Mouse (Mus musculus): ENCODE results near the gene Vrk3. TPM values are rescaled to one million over a fixed set of nuclear protein-coding genes. Genes with fewer than 3 reads are reported as not detected.

Gene Vrk3
- polyA plus RNA-seq, 1 experiment from 2014 or later: 54.9 TPM

- no peak for ATAC-seq (ENCODE audit: low FRiP score, low TSS enrichment)
- 77% methylated on average over 6 of the region's 6 CpGs for WGBS
- H3K4me2 ChIP-seq (replicated peaks; ENCODE audit: low read depth, low read length): no peak overlapping the region
- H3K36me3 ChIP-seq (ENCODE audit: insufficient read depth, low read length): no peaks in the 10 kb centered on the region
- H3K27me3 ChIP-seq (ENCODE audit: insufficient read depth, low read length): no peaks in the 10 kb centered on the region
- H3K9me3 ChIP-seq (ENCODE audit: low read length): peaks cover 6% of the 10 kb centered on the region; the same call in 1 of the 2 replicates
- no peak overlapping the region for H3K4me3 ChIP-seq (ENCODE audit: low read length)
- no peak overlapping the region for H3K27ac ChIP-seq (ENCODE audit: low read length)
- no peak overlapping the region for H3K9ac ChIP-seq (replicated peaks; ENCODE audit: low read length)
- no peaks in the 10 kb centered on the region for H3K4me1 ChIP-seq (ENCODE audit: insufficient read depth, low read length)
Measured at GRCm38 (mm10) chr7:44792781-44793180, 44.6 kb downstream of the Vrk3 start.

DNA sequence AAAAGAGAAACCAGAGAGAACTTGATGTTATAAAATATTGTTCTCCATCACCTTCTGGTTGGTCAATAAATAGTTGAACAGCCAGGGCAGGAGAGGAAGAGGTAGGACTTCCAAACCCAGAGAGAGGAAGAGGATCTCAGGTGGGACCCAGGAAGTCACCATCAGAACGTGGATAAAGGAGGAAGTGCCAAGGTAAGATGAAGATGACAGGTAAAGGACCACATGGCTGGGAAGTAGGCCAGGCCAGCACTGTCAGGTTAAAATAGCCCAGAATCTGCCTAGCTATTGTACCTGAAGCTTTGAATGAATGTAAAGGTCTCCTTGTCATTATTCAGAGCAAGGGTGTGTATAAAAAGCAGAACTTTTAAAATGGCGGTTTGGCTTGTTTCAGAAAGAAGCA, 60.7 kb downstream of the Vrk3 start:
- Histone ChIP-seq H3K9ac (replicated peaks; ENCODE audit: low read length) (no peak overlapping the region), H3K4me3 (ENCODE audit: low read length) (no peak overlapping the region), H3K27me3 (ENCODE audit: insufficient read depth, low read length) (no peaks in the 10 kb centered on the region), H3K27ac (ENCODE audit: low read length) (no peak overlapping the region), H3K4me1 (ENCODE audit: insufficient read depth, low read length) (no peaks in the 10 kb centered on the region), H3K9me3 (ENCODE audit: low read length) (no peaks in the 10 kb centered on the region), H3K4me2 (replicated peaks; ENCODE audit: low read depth, low read length) (no peak overlapping the region), H3K36me3 (ENCODE audit: insufficient read depth, low read length) (peaks cover 8% of the 10 kb centered on the region)
- no peak for ATAC-seq (ENCODE audit: low FRiP score, low TSS enrichment)
- WGBS: 80% methylated on average over 2 of the region's 2 CpGs

GRCm38 (mm10) chr7:44809466-44809865, 61.3 kb downstream of the Vrk3 start:
- no peak overlapping the region for H3K27ac ChIP-seq (ENCODE audit: low read length)
- H3K36me3 ChIP-seq (ENCODE audit: insufficient read depth, low read length): peaks cover 12% of the 10 kb centered on the region
- no peaks in the 10 kb centered on the region for H3K9me3 ChIP-seq (ENCODE audit: low read length)
- H3K9ac ChIP-seq (replicated peaks; ENCODE audit: low read length): no peak overlapping the region
- no peaks in the 10 kb centered on the region for H3K27me3 ChIP-seq (ENCODE audit: insufficient read depth, low read length)
- WGBS: 86% methylated on average over 3 of the region's 3 CpGs
- H3K4me1 ChIP-seq (ENCODE audit: insufficient read depth, low read length): no peaks in the 10 kb centered on the region
- no peak for ATAC-seq (ENCODE audit: low FRiP score, low TSS enrichment)
- no peak overlapping the region for H3K4me3 ChIP-seq (ENCODE audit: low read length)
- no peak overlapping the region for H3K4me2 ChIP-seq (replicated peaks; ENCODE audit: low read depth, low read length)

DNA sequence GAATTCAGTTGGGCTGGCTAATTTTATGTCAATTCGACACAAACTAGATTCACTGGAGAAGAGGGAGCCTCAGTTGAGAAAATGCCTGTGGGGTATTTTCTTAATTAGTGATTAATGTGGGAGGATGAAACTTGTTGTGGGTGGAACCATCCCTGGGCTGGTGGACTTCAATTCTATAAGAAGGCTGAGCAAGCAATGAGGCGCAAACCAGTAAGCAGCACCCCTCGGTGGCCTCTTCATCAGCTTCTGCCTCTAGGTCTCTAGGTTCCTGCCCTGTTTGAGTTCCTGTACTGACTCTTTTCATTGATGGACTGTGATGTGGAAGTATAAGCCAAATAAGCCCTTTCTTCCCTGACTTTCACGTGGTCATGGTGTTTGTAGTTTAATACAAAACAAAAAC, 62.2 kb downstream of the Vrk3 start:
- Histone ChIP-seq H3K4me2 (replicated peaks; ENCODE audit: low read depth, low read length) (no peak overlapping the region), H3K9me3 (ENCODE audit: low read length) (no peaks in the 10 kb centered on the region), H3K4me3 (ENCODE audit: low read length) (no peak overlapping the region), H3K27ac (ENCODE audit: low read length) (no peak overlapping the region), H3K36me3 (ENCODE audit: insufficient read depth, low read length) (peaks cover 12% of the 10 kb centered on the region), H3K27me3 (ENCODE audit: insufficient read depth, low read length) (no peaks in the 10 kb centered on the region), H3K9ac (replicated peaks; ENCODE audit: low read length) (no peak overlapping the region), H3K4me1 (ENCODE audit: insufficient read depth, low read length) (peaks cover 5% of the 10 kb centered on the region)
- ATAC-seq (ENCODE audit: low FRiP score, low TSS enrichment): no peak
- WGBS: 75% methylated on average over 4 of the region's 4 CpGs

DNA sequence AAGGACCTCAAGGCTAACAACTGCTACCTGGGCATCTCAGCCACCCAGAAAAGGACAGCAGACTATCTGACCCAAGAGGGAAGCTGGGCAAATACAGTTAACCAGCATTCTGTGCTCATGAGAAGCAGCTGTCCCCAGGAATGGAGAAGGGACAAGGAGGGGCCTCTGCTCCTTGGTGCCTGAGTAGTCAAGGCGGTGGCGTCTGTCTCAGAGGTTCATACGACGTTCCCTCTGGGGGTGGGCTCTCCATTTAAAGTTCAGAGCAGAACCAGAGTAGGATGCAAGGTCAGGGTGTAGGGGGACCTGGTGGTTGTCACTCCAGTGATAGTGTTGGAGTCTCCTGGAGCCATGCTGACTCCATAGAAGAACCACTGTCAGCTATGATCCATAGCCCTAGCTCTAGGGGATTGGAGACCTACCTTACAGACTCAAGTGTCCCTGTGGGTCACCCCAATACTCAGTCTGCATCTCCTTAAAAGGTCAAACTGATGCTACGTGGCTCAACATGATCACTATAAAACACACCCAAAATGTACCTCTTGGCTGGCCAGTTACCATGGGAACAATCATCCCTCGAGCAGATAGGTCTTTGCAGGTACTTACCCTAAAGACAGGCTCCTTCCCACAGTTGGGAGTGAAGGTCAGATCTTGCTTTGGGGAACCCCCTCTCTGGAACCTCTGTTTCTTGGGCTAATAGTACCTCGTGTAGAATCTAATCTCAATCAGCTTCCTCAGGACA, 62.8 kb downstream of the Vrk3 start:
- WGBS: 91% methylated on average over 7 of the region's 7 CpGs
- Histone ChIP-seq H3K27me3 (ENCODE audit: insufficient read depth, low read length) (no peaks in the 10 kb centered on the region), H3K27ac (ENCODE audit: low read length) (no peak overlapping the region), H3K4me3 (ENCODE audit: low read length) (no peak overlapping the region), H3K36me3 (ENCODE audit: insufficient read depth, low read length) (peaks cover 12% of the 10 kb centered on the region), H3K4me2 (replicated peaks; ENCODE audit: low read depth, low read length) (no peak overlapping the region), H3K9me3 (ENCODE audit: low read length) (no peaks in the 10 kb centered on the region), H3K4me1 (ENCODE audit: insufficient read depth, low read length) (peaks cover 5% of the 10 kb centered on the region), H3K9ac (replicated peaks; ENCODE audit: low read length) (no peak overlapping the region)
- ATAC-seq (ENCODE audit: low FRiP score, low TSS enrichment): no peak

DNA sequence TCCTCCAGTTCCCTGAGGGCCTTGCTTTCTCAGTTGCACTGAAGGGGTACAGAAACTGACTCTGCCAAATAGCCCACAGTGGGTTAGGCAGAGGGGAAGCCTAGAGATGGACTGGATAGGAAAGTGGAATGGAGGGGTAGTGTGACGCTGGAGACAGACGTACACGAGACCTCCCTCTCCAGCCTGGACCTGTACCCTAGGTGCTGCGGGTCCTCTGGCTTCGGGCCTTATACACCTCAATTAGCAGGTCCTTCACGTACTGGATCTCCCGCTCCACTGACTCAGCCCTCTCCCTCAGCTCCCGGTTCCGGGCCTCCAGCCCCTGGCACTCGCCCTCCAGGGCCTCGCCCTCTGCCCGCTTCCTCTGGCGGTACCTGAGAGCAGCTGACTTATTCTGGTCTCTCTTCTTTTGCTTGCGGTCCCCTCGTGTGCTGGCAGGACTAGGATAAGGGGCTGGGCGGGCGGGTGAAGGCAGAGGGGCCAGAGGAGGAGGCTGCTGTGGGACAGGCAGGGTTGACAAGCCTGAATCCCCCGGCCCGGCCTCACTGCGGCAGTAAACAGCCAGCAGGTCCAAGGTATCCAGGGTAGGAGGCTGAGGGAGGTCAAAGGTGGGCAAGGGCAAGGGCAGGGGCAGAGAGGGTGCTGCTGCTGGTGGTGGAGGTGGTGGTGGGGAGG, 64.6 kb downstream of the Vrk3 start:
- H3K4me3 ChIP-seq (ENCODE audit: low read length): no peak overlapping the region
- no peak overlapping the region for H3K4me2 ChIP-seq (replicated peaks; ENCODE audit: low read depth, low read length)
- H3K4me1 ChIP-seq (ENCODE audit: insufficient read depth, low read length): peaks cover 12% of the 10 kb centered on the region
- H3K27ac ChIP-seq (ENCODE audit: low read length): no peak overlapping the region
- no peaks in the 10 kb centered on the region for H3K9me3 ChIP-seq (ENCODE audit: low read length)
- no peaks in the 10 kb centered on the region for H3K27me3 ChIP-seq (ENCODE audit: insufficient read depth, low read length)
- H3K36me3 ChIP-seq (ENCODE audit: insufficient read depth, low read length): peaks cover 12% of the 10 kb centered on the region
- no peak for ATAC-seq (ENCODE audit: low FRiP score, low TSS enrichment)
- WGBS: 85% methylated on average over 20 of the region's 20 CpGs
- H3K9ac ChIP-seq (replicated peaks; ENCODE audit: low read length): no peak overlapping the region

DNA sequence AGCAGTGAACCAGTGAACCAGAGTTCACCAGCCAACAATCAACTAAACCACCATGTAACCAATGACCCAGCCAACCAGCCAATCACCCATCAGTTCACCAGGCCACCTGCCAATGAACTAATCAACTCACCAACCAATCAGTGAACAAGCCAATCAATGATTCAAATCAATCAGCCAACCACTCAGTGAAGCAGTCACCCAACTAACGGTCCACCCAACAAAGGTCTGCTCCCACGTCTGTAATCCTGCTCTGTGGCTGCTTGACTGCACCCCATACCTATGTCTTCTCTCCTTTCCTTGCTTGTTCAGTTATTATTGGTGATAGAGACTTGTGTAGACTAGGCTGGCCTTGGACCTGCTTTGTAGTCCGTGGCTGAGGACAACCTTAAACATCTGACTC, 65.8 kb downstream of the Vrk3 start:
- Histone ChIP-seq H3K36me3 (ENCODE audit: insufficient read depth, low read length) (peaks cover 12% of the 10 kb centered on the region), H3K9me3 (ENCODE audit: low read length) (no peaks in the 10 kb centered on the region), H3K4me1 (ENCODE audit: insufficient read depth, low read length) (peaks cover 24% of the 10 kb centered on the region), H3K27ac (ENCODE audit: low read length) (no peak overlapping the region), H3K4me2 (replicated peaks; ENCODE audit: low read depth, low read length) (no peak overlapping the region), H3K9ac (replicated peaks; ENCODE audit: low read length) (no peak overlapping the region), H3K4me3 (ENCODE audit: low read length) (no peak overlapping the region), H3K27me3 (ENCODE audit: insufficient read depth, low read length) (no peaks in the 10 kb centered on the region)
- no peak for ATAC-seq (ENCODE audit: low FRiP score, low TSS enrichment)
- WGBS: 94% methylated on average over 3 of the region's 3 CpGs

DNA sequence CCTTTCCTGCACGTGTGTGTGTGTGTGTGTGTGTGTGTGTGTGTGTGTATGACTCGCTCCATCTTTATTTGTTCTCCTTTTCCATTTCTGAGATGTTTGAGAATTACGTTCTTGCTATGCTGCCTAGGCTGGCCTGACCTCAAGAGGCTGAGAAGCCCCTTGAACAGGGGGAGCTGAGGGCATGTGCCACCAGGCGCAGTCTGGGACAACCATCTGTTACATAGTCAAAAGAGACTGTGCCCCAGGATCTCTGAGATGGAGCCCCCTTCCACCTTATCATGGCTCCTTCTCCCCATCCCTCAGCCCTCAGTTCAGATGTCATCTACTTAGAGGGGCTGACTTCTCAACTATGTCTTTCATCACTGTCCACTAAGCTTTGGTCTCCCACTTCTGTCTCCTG, 66.2 kb downstream of the Vrk3 start:
- Histone ChIP-seq H3K4me1 (ENCODE audit: insufficient read depth, low read length) (peaks cover 29% of the 10 kb centered on the region), H3K9ac (replicated peaks; ENCODE audit: low read length) (no peak overlapping the region), H3K27ac (ENCODE audit: low read length) (no peak overlapping the region), H3K27me3 (ENCODE audit: insufficient read depth, low read length) (no peaks in the 10 kb centered on the region), H3K4me3 (ENCODE audit: low read length) (no peak overlapping the region; the same call in 1 of the 2 replicates), H3K9me3 (ENCODE audit: low read length) (no peaks in the 10 kb centered on the region), H3K36me3 (ENCODE audit: insufficient read depth, low read length) (peaks cover 12% of the 10 kb centered on the region), H3K4me2 (replicated peaks; ENCODE audit: low read depth, low read length) (no peak overlapping the region)
- ATAC-seq (ENCODE audit: low FRiP score, low TSS enrichment): no peak
- 91% methylated on average over 4 of the region's 4 CpGs for WGBS

DNA sequence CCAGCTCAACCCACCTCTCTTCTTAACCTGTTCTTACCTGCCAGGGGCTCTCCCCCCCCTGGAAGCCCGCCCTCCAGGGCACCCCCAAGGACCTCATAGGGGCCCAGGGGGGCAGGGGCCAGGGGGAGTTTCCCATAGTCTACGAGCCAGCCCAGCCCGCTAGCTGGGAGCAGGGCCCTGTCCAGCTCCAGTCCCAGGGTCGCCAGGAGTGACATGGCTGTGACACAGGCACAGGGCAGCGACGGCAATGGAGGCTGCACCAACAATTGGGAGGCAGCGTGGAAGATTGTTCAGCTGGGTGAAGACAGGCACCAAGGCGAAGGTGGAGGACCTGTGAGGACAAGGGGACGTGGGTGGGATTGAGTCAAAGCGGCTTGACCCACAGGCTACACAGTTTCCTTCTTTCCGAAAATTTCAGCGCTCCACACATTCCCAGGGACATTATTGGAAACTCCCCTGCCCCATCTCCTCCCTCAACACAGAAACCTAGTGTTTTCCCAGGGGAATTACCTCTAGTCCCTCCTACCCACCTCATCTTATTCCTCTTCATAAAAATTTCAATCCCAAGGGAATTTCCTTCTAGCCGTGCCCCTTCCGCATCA, 66.8 kb downstream of the Vrk3 start:
- H3K9me3 ChIP-seq (ENCODE audit: low read length): no peaks in the 10 kb centered on the region
- H3K9ac ChIP-seq (replicated peaks; ENCODE audit: low read length): peak overlapping the region; percentile 95
- H3K27ac ChIP-seq (ENCODE audit: low read length): peak overlapping the region; percentile 97
- 20% methylated on average over 14 of the region's 14 CpGs for WGBS
- H3K4me1 ChIP-seq (ENCODE audit: insufficient read depth, low read length): peaks cover 35% of the 10 kb centered on the region
- H3K36me3 ChIP-seq (ENCODE audit: insufficient read depth, low read length): peaks cover 12% of the 10 kb centered on the region
- H3K4me2 ChIP-seq (replicated peaks; ENCODE audit: low read depth, low read length): peak overlapping the region; percentile 62
- H3K4me3 ChIP-seq (ENCODE audit: low read length): peak overlapping the region; percentile 63
- peak; percentile 0 for ATAC-seq (ENCODE audit: low FRiP score, low TSS enrichment)
- H3K27me3 ChIP-seq (ENCODE audit: insufficient read depth, low read length): no peaks in the 10 kb centered on the region
